Mouse (Mus musculus) kidney, adult 18-20 months (tissue): ENCODE data around the gene Ttc28.

ENCODE experiments used
- DNase-seq: peaks from one replicate; pipeline ENCODE4 v3.0.0; 2021

The Ttc28 gene

DNA sequence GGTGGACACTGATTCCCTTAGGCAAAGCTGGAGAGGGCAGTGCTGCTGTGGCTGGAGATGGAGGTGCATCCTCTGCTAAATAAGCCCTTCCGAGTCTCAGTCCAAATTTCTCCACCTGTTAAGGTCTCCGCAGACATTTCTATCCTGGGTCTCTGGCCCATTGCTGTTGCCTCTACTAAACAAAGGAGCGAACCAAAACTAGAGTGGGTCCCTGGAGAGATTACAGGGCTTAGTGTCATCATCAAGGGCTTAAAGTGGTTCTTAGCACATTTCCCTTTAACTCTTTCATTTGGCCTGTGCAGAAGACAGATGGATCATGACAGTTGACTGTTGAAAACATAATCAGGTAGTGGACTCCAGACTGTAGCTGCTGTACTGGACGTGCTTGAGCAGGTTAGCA, 9.0 kb downstream of the Ttc28 start:
- no peak for DNase-seq

DNA sequence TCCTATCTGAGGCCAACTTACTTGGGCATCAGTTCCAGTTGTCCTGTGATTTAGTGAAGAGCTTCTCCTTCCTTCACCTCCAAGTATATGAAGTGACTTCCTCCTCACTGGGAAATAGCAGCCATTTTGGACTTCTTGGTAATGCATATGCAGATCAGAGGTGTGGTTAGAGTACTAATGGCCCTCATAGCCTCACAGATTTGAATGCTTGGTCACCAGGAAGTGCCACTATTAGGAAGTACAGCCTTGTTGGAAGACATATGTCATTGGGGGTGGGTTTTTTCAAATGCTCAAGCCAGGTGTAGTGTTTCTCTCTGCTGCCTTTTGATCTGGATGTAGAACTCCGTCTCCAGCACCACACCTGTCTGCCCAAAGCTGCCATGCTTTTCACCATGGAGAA, 10.3 kb downstream of the Ttc28 start:
- DNase-seq, result no peak

DNA sequence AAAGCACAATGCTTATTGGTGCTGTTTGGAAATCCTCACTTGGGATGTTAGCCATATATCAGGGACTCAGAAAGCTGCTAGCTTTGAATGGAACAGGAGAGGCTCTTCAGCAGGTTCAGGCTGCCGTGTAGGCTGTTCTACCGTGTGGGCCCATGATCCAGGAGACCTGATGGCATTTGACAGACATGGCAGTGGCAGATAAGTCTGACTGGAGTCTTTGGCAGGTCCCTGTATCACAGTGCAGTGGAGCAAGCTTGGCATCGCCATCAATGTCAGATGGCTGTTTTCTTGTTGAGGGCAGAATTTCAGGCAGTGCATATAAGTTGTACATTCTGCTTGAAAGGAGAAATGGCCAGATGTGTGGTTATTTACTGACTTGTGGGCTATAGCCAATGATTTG, 11.0 kb downstream of the Ttc28 start:
- no peak for DNase-seq

DNA sequence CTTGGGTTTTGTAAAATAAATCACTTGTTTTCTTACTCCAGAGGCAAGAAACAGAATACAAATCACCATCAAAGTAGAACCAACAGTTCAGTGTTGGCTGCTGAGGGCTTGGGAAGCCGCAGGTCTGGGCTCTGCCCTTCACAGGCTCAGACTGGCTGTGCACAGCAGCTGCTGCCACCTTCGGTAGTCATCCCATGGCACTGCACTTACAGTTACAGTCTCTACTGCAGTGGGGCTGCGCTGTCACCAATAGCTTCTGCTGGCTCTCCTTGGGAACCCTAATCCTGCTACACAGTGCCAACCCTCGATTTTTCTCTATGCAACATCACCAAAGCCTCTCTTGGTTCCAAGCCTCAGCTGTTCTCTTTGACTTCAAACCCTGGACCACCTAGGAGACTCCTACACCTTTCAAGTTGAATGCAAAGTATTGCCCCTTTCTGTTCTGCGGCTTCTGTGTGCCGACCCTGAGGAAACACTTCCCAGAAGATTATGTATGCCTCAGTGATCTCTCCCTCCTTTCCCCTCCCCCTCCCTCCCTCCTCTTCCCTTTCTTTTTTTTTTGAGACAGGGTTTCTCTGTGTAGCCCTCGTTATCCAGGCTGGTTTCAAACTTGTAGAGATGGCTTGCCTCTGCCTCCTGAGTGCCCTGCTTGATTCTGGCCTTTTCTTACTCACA, 17.6 kb downstream of the Ttc28 start:
- no peak for DNase-seq

DNA sequence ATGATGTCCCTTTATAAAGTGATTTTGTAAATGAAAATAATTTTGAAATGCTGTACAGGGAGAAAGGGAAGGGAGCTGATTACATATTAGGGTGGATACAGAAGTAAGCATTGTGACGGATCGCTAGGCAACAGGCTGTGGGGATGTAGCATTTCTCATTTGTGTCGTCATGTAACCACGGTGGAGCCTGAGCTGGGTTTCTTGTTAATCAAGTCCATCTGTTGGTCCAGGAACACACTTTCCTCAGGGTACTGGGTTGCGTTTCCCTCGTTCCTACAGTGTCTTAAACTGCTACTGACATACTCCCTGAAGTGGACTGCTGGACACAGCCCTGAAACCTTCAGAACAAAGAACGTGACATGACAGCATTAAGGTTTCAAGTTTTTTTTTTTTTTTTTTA, 18.6 kb downstream of the Ttc28 start:
- no peak for DNase-seq

DNA sequence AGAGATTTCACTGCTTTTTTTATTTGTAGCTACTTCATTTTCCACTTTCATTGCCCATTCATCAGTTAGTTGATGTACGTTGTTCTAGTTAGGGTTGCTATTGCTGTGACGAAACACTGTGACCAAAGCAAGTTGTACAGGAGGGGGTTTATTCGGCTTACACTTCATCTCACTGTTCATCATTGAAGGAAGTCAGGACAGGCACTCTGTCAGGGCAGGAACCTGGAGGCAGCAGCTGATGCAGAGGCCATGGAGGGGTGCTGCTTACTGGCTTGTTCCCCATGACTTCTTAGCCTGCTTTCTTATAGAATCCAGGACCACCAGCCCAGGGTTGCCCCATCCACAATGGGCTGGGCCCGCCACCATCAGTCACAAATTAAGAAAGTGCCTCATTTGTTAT, 19.2 kb downstream of the Ttc28 start:
- no peak for DNase-seq

DNA sequence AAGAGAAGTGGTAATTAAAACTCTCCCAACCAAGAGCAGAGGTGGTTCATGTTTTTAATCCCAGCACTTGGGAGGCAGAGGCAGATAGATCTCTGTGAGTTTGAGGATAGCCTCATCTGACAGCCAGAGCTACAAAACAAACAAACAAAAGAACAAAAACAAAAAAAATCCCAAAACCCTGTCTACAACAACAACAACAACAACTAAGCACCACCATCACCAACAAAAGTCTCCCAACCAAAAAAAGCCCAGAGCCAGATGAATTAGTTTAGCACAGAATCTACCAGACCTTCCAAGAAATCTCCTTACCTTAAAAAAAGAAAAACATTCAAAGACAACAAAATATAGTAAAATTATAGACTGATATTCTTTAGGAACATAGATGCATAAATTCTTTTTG, 20.7 kb downstream of the Ttc28 start:
- DNase-seq, result no peak

DNA sequence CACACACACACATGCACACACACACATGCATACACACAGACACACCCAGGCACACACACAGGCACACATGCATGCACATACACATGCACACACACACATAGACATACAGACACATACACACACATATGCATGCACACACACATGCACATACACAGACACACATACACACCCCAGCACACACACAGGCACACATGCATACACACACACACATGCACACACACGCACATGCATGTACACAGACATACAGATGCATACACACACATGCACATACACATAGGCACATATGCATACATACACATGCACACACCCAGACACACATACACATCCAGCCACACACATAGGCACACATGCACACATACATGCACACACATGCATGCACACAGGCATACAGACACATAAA, 27.1 kb downstream of the Ttc28 start:
- no peak for DNase-seq

DNA sequence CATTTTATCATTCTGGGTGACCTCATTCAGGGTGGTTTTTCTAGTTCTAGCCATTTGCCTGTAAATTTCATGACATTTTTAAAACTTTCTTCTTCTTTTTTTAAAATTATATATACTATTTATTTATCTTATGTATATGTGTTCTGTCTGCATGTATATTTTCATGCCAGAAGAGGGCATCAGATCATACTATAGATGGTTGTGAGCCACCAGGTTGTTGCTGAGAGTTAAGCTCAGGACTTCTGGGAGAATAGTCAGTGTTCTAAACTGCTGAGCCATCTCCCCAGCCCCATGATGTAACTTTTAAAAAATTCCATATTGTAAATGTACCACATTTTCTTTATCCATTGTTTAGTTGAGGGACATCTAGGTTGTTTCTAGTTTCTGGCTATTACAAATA, 29.3 kb downstream of the Ttc28 start:
- no peak for DNase-seq

DNA sequence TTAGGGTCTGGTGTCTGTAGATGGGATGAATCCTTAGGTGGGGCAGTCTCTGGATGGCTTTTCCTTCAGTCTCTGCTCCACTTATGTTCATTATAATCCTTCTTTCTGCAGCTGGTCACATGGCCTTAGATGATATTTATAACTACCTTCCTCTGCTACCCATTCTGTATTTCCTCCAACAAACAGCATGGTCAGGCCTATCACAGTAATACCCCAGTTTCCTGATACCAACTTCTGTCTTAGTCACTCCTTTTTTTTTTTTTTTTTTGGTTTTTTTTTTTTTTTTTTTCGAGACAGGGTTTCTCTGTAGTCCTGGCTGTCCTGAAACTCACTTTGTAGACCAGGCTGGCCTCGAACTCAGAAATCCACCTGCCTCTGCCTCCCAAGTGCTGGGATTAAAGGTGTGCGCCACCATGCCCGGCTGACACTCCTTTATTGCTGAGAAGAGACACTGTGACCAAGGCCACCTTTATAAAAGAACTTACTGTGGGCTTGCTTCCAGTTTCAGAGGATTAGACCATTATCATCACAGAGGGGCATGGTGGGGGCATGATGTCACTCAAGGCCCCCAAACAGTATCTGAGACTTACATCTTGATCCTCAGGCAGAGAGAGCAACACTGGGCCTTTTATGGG, 30.5 kb downstream of the Ttc28 start:
- DNase-seq, result no peak

DNA sequence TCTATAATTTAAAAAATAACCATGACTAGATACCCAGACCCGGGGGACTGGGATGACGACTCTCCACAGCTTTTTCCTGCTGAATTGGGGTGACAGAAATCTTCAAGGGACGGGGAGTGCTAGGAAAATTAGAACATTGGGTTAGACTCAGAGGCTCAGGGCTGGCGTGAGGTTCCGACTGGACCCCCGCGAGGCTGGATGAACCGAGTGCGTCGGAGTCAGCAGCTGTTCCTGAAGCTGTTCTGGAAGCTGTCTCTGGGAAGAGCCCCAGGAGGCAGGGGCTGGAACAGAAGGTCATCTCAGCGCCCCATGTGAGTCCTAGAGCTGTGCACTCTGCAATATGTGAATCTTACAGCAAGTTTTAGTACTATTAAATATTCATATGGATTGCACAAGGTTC, 35.3 kb downstream of the Ttc28 start:
- no peak for DNase-seq

DNA sequence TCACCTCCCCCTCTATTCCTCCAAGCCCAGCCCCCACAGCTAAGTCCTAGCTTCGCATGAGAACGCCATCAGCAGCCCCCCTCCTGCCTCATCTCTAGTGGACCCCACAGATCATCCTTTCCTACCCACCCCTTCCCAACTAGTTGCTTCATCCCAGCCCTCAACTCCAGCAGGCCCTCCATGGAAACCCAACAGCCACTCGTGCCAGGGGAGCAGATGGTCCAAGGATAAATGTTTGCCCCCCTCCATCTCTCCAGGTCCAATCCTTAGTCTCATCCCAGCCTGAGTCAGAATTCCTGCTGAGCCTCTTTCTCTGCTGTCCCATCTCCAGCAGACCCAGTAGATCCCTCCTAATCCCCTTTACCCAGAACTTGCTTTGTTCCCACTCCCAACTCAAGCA, 36.6 kb downstream of the Ttc28 start:
- no peak for DNase-seq

DNA sequence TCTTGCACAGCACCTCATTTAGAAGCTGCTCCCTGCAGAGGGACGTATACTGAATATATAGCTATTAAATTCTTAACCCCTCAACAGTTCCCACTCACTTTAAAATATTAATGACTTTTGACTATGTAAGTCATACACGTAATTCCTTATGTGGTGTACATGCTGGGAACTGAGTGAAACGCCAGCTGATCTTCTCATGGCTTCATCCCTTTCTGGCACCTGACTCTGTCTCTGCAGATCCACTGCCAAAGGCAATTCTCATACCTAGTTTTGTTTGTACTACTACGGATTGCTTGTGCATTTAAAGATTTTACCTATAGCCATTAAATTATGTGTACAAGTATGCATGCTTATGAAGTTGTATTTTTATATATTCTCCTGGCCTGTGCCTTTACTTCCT, 39.9 kb downstream of the Ttc28 start:
- no peak for DNase-seq

DNA sequence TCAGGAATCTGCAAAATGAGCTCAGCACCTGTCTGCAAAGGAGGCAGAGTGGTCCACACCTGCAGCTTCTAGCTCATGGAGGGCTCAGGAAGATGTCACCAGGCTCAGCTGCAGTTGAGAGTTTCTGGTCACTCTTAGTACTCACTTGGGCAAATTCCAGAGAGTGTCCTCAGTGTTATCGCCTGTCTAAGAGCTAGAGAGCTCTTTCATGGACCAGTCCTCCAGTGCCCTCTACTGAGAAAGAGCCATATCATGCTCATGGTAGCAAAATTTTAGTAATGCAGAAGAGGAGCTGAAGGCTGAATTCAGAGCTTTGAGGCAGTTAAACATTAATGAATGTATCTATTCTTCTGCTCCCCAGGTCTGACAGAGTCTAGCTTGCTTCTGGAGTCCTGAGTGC, 43.7 kb downstream of the Ttc28 start:
- DNase-seq, result peak; percentile 12

DNA sequence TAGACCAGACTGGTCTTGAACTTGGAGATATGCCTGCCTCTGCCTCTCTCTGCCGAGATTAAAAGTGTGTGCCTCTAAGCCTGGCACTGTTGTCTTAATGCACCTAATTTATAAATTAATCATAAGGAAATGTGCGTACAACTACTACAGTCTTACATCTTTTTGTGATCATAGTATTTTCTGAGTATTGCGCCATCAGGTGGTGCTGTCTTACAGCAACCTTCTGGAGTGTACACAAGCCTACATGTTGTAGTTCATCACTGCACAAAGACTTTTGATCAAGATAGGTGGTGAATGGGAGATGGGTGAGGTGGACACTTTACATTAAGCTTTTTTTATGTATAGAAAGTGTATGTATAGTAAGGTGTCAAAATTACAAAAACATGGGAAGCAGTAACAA, 45.0 kb downstream of the Ttc28 start:
- no peak for DNase-seq

DNA sequence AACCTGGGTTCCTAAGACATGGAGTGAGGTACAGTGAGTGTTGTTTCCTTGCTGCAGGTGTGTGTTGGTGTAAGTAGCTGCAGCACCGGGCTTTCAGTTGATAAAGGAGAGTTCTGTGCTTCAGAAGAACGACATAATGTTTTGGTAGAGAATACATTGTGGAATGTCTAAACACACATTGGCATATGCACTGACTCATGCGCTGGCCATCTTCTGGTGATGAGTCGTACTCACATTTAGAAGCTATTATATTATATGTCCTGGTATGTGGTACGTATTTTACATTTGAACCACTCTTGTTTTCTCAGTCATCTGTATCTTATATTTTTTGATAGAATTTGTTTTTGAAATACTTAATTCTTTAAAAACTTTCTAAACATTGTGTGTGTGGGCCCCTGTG, 46.2 kb downstream of the Ttc28 start:
- DNase-seq, result no peak

DNA sequence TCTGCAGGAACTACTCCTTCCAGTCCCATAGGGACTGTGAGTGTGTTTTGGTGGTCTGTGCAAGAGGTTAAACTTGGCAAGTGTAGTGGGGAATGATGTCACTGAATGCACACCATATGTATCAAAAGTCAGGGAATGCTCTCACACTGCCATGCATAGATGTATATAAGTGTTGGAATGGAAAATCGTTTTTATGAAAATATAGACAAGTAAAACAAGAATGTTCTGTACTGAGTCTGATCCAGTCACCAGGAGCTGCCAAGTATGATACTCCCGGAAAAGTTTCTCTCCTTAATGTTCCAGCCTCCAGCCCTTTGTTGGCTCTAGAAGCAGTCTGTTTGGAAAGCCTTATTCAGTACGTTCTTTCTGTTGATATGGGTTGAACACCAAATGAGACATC, 48.7 kb downstream of the Ttc28 start:
- DNase-seq, result no peak

DNA sequence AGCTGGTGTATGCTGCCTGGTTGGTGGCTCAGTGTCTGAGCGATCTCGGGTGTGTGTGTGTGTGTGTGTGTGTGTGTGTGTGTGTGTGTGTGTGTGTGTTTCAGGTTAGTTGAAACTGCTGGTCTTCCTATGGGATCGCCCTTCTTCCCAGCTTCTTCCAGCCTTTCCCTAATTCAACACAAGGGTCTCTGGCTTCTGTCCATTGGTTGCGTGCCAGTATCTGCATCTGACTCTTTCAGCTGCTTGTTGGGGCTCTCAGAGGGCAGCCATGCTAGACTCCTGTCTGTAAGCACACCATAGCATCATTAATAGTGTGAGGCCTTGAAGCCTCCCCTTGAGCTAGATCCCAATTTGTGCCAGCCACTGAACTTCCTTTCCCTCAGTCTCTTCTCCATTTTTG, 49.7 kb downstream of the Ttc28 start:
- DNase-seq, result no peak

DNA sequence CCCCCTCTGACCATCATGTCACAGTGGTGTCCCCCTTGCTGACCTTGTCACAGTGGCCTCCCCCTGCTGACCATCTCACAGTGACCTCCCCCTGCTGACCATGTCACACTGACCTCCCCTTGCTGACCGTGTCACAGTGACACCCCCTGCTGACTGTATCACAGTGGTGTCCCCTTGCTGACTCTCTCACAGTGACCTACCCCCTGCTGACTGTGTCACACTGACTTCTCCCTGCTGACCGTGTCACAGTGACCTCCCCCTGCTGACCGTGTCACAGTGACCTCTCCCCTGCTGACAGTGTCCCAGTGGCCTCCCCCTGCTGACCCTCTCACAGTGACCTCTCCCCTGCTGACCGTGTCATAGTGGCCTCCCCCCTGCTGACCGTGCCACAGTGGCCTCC, 57.0 kb downstream of the Ttc28 start:
- DNase-seq, result no peak

DNA sequence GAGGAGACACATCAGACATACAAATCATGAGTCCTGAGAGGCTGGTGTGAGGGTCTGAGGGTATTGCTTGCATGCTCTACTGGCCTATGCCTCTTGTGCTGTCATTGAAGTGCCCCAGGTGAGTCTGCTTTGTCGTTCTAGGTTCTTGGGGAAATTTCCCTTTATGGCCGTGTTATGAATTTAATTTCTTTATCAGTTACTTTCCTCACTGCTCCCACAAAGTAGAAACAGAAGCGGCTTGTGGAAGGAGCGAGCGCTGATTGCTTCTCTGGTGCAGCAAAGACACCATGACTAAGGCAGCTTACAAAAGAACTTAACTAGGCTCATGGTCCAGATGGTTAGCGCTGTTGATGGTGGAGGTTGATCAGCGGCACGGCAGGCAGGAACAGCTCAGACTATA, 64.7 kb downstream of the Ttc28 start:
- DNase-seq, result no peak

DNA sequence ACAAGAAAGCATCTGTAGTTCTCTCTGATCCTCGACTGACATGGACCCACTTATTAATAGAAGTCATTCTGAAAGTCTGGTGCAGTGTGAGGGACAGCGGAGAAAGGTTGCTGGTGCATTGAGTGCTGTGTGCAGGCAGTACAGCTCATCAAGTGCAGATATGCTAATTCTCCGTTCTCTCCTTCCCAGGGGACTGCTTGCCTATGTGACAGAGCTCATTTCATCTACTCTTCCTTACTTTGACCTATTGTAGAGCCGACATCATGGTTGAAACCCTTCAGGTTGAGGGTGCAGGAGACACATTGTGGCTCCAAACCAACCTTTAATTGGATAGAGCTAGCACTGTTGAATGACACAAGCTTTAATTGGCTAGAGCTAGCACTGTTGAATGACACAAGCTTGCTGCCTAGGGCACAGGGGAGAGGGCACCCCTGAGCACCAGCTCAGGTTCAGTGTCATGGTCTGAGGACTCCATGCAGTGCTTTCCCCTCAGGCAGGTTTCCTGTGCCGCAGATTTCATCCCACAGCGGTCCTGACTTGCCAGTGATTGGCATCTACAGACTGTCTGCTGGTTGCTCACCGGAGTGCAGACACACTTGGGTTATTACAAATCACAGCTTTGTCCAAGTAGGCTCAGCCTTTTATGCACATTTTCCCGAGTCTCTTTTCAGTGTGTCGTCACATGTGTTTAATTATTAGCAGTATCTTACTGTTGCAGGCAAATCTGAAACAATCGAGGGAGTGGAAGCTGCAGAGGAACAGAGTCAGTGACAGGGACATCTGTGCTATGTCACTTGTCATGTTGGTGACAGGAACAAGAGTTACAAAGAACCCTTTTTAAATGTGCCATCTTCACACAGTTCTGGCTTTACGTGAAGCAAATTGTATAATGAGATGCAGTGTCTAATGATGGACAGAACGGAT, 69.1 kb downstream of the Ttc28 start:
- DNase-seq, result no peak

DNA sequence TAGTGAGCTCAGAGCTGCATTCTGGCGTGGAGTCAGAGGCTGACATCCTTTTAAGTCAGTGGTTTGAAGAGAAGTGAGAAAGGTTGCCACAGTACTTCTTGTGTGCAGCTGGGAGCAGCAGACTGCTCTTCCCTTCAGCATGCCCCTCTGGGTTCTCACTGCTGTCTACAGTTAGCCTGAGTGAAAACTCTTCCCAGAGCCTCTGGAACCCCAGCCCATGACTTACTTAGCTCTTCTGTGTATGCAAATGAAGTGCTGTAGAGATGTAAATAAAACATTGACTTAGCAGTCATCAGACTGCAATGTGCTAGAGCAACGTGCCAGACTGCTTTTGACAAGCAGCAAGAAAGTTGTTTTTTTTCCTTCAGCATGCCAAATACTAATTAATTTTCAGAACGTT, 70.2 kb downstream of the Ttc28 start:
- no peak for DNase-seq

DNA sequence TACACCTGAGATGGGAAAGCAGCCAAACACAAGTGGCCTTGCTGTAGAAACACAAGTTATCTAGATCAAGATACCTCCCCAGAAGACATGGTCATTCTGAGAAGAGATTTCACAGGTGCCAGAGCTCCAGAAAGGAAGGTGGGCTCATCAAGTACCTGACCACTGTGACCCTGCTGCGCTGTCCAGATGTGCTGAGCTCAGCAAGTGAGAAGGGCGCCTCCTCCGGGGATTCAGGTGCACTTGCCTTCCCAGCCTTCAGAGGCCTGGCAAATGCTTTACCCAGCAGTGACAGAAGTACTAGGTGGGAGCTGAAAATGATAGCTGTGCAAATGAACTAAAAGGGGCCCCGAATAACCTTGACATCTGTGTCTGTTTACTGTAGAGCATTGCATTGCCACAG, 78.6 kb downstream of the Ttc28 start:
- DNase-seq, result no peak

DNA sequence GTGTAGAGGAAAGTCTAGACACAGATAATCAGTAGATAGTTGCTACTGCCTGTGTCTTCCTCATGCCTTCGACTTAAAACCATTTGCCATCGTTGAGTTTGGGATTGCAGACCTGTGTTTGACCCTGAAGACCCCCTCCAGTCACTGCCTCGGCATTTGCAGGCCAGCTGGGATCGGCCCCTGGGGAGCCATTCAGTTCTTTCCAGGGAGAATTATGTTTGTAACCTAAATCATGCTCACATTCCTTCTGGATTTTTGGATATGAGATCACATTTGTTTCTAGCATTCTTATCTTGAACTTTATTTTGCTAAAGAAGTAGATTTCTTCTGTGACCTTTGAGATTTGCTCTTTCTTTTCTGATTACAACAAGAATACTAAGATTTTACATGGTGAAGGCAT, 80.5 kb downstream of the Ttc28 start:
- no peak for DNase-seq
